Mouse (Mus musculus): ENCODE results near the gene Pelo.

DNA sequence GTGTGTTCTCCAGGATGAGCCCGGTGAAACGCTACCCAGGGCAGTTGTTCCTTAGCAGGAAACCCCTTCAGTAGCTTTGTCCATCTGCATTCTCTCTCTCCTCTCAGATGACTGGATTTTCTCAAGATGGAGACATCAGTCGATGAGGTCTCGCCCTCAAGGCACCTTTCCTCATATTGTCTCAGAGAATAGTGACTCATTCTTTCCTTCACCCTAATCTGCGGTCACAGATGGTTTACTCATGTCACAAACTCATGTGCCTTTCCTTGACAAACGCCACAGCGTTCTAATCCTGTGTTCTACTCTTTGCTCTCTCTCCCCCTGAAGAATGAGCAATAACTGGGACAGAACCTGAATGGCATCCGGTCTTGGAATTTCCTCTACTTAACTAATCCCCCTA lies 17.4 kb upstream of the Pelo start:
- TF ChIP-seq CTCF (IDR thresholded peaks at IDR 0.05; ENCODE audit: borderline replicate concordance, control insufficient read depth, extremely low read depth, insufficient read depth, low read length, poor library complexity): no peak
- TF ChIP-seq POLR2A (IDR thresholded peaks at IDR 0.05; ENCODE audit: control insufficient read depth, extremely low read depth, insufficient read depth, low read length, poor library complexity): no peak
